Mouse (Mus musculus) right cerebral cortex, postnatal 36 days (tissue): ENCODE measurements around the gene Pygo2.
"Not testable (repeated sequence)": the region's sequence is repeated elsewhere in the genome, so short reads cannot be mapped to it uniquely, and the experiment has no call there.

Source experiments
- DNase-seq, 2 experiments: peaks; one replicate each; pipeline ENCODE4 v3.0.0; 2022; ENCODE audit warnings: low spot score in 2 of 2, mixed read lengths in 1 of 2

Pygo2 gene

DNA sequence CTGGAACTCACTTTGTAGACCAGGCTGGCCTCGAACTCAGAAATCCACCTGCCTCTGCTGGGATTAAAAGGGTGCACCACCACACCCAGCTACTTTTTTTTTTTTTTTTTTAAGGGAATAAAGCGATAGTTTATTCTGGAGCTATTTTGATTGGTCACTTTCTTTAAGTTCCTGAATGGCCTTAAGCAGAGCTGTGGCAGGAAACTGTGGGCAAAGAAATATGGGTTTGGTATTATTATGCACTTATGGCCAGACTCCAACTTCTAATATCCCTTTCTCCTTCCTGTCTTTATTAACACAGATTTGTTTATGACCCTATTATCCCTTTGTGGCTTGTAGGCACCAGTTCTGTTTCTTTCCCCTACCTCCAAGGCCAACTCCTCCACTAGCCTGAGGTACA is 9.6 kb upstream of the Pygo2 start:
- DNase-seq: no peak

DNA sequence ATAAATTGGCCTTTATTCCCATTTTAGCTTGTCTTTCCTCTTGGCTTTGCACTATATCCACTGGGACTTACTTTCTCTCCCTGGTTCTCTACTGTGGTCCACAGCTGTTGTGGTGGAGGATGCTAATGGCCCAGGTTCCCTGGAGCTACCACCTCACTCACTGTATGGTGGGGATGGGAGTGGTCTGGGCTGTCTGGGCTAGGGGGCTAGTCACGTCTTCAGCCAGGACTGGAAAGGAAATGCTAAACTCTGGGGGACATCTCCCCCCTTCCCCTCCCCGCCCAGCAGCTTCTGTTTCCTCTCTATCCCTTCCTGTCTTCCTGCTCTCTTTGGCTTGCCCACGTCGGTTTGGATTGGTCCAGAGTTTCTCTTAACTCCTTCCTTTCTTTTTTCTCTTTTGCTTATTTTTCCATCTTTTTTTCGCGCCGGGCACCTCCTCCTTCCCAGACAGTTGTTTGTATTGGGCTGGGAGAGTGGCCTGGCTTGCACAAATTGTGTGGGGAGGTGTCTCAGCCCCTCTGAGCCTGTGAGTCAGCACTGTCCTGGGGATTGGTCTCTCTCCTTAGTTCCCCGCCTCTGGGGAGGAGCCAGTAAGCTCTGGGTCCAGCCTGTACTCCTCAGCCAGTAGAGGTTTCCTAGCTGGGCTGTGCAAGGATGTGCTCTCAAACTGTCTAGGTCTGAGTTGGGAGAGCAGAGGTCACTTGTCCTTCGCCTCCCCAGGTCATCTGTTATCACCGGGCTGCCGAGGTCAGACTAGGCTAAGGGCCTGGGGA is 8.8 kb upstream of the Pygo2 start:
- peak; percentile 52 to 64 for DNase-seq

- no peak for DNase-seq
These were observed 8.1 kb upstream of the Pygo2 start for GRCm38 (mm10) chr3:89421810-89422473.

DNA sequence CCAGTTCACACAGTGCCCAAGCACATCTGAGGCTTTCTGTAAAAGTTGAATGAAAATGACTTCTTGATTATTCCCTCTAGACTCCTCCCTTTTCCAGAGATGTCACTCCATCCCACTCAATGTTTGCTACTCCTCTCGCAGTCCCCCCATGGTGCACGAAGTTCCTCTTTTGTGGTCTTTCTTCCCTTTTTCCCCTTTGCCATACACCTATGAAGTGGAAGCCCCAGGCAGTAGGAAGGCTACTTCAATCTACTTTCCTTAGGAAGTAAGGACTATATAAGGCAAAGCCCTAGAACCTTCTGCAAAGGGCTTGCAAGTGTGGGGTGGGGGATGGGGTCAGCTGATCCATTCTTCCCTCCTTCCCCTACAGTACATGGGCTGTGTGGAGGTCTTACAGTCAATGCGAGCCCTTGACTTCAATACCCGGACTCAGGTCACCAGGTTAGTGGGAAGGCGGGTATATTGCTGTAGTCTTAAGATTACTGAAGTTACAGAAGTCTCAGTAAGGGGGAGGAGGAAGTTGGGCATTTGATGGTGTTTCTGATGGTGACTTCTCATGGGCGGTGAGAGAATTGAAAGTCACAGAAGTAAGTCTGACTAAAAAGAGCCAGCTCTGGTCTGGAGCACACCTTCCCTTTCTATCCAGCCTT is 7.3 kb upstream of the Pygo2 start:
- no peak for DNase-seq

DNA sequence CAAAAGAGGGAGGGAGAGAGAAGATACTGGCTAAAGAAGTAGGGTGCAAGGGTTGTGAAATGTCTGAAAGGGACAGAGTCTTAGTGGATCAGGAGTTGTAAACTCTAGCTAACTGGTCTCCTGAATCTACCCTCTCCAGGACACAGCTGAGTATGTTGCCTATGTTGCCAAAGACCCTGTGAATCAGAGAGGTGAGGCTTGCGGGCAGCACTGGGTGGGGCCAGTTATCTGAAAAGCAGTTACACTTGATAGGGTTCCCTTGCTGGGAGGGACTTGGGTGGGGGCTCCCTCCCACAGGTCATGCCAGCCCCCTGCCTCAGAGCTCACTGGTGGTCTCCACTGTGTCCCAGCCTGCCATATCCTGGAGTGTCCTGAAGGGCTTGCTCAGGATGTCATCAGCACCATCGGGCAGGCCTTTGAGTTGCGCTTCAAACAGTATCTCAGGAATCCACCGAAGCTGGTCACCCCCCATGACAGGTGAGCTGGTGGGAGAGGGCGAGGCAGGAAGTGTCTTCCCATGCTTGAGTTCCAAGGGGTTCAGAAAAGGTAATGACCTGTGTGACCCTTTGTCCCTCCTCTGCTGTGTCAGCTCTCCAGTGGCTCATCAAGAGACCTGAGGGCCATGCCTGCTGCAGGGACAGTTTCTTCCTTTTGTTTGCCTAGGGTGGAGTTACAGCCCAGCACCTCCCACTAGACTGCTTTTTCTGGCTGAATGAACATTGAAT is 5.4 kb upstream of the Pygo2 start:
- DNase-seq: no peak

DNA sequence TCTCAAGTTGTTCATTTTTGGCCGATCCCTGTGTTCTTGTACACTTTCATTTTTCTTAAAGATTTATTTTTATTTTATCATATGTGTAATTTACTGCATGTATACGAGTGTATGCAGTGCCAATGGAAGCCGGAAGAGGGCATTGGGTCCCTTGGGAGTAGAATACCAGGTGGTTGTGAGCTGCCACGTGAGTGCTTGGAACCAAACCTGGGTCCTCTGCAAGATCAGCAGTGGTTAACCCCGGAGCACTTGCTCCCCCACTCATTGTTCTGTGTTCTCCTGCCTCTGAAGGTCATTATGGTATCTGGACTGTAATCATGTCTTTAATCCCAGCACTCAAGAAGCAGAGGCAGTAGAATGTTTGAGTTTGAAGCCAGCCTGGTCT is 4.9 kb upstream of the Pygo2 start:
- no peak for DNase-seq

- DNase-seq: no peak
These were observed 4.1 kb upstream of the Pygo2 start for GRCm38 (mm10) chr3:89425876-89426275.

- not testable (repeated sequence) for DNase-seq
These were observed 993 bp upstream of the Pygo2 start for GRCm38 (mm10) chr3:89429021-89429420.

DNA sequence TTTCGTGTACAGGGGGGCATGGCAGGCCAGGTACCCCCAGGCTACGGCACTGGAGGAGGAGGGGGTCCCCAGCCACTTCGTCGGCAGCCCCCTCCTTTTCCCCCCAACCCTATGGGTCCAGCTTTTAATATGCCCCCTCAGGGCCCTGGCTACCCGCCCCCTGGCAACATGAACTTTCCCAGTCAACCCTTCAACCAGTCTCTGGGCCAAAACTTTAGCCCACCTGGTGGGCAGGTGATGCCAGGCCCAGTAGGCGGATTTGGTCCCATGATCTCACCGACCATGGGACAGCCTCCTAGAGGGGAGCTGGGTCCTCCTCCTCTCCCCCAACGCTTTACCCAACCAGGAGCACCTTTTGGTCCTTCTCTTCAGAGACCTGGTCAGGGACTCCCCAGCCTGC is 2.6 kb downstream of the Pygo2 start:
- no peak for DNase-seq

DNA sequence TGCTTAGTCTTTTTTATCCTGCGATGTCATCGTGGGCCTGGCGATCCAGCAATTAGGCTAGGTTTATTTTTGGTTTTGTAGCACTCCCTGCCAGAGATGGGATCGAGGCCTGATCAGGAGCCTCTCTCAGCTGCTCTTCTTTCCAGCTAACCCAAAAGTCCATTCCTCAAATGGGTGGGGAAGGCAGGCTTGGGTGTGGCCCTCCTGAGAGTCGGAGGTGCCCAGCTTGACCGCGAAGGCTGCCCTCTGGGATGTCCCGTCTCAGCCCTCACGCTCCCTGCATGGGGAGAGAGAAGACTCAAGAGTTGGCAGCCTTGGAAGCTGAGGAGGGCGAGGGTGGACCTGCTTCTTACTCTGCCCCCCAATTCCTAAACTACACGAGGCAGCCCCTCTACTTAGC is 4.5 kb downstream of the Pygo2 start:
- DNase-seq: no peak

DNA sequence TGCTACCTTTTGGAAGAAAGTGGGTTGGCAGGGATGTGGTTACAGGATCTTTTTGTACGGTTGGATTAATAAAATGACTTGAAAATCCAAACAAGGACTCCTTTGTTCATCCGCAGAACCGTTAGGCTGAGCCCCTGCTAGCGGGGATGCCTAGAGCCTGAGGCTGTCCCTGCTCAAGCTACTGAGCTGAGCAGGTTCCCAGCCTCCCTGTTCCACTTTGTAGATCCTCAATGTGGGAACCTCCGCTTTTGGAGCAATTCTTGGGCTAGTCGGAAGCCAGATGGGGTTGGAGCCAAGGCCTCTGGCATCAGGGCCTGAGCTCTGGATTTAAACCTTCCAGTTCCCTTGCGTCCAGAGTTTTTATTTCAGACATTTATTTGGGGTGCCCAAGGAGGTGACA is 5.0 kb downstream of the Pygo2 start:
- no peak for DNase-seq

DNA sequence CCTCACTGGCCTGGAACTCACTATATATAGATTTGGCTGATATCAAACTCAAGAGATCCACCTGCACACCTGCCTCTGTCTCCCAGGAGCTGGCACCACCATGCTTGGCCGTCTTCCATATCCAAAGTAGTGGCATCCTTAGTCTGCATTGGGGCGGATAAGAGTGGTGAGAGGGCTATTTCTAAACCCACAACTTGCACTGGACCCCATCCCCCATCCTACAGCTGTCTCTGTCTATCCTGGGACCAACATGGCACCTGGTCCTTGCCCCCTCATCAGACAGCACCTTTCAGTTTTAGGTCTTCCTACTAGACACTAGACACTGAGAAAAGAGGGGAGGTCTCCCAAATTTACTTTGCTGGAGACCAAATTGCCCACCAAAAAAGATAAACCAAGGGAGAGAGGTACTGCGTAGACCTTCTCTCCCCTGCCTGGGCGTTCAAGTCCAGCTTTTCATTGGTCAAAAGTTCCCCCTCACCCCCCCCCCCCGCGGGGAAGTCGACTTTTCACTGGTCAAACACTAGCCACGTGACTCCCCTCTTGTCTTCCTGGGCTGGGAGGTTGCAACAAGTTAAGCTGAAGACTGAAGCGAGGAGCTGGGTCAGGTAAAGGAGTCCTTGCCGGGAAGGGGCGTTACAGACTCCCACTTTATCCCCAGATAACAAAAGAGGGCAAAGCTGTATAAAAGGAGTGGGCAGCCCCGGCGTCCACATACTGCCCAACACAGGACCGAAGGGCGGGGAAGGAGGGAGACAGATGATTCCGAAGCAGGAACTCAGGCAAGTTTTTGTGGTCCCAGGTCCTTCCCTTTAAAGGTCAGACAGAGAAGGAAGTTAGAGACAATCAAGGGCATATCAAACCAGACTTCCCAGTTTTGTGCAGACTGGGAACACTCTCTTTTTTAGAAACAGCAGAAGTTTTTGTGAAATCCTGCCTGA is 6.4 kb downstream of the Pygo2 start, which contains the start of gene Pbxip1:
Gene Pbxip1 (plus strand): TSS at position 531 of the 938 bp plus-strand sequence.
- no peak for DNase-seq

- DNase-seq: no peak
These were observed 7.3 kb downstream of the Pygo2 start for GRCm38 (mm10) chr3:89437269-89437668.

GRCm38 (mm10) chr3:89440691-89441090 is 10.7 kb downstream of the Pygo2 start:
- no peak for DNase-seq

GRCm38 (mm10) chr3:89448720-89449537 is 18.9 kb downstream of the Pygo2 start:
- DNase-seq: no peak

DNA sequence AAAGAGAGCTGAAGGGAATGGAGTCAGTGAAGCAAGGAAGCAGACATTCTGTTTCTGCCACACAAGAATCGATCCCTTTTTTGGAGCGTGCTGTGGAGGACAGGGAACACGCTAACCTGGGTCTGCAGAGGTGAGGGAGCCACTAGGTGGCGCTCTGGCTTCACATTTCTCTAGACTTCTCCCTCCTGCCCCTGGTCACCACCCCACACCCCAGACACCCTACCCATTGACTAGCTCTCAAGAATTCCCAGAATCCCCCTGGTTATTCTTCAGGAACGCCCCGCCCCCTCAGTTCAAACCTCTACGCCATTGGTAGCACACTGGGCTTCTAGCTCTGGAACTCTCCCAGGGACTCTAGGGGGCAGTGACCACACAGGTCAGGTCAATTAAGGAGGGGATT is 19.5 kb downstream of the Pygo2 start:
- peak; percentile 40 to 51 for DNase-seq

DNA sequence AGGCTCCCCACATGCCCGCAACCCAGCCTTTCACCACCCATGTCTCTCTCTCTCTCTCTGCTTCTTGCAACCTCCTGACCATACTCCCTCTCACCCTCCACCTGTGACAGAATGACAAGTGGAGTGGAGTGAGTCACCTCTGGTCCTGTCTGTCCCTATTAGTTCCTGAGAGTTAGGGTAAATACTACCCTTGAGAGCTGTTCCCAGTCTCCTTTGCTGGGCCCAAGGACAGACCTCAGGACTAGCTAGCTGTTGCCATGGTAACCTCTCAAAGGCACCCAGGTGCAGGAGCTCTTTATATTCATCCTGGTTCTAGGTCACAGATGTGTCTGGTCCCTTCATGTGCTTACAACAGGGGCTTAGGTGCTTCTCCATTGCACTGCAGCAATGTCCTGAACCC is 21.9 kb downstream of the Pygo2 start:
- no peak for DNase-seq

GRCm38 (mm10) chr3:89454401-89455177 is 24.6 kb downstream of the Pygo2 start, which contains the start of gene Pmvk:
Gene Pmvk (plus strand): TSS chr3:89454541.
- DNase-seq: no peak

GRCm38 (mm10) chr3:89455786-89456285 is 25.8 kb downstream of the Pygo2 start:
- no peak for DNase-seq
